In the genomic region with DNA sequence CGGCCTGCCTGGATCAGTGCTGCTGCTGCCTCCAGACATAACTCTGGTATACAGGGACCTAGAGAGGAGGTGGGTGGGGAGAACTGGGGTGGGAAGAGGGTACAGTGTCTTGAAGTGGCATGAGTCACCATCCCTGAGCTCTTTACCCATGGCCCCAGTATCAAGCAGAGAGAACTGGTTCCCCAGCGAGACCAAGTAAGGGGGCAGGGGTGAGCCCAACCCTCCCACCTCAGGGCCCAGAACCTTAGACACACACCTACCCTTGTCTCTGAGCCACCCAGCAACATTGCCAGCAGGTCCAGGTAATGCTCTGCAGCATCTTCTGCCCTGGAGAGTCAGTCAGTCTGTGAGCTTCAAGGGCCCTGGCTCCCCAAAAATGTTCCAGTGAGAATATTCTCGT, we compare ENCODE assay signal across 19 mouse cellular contexts. TPM values are rescaled to one million over a fixed set of nuclear protein-coding genes. Genes with fewer than 3 reads are reported as not detected.
"Had no signal": no experiment of that assay in that cellular context is flagged by ENCODE, and none has a peak within 500 bp of the region (broad histone marks: within the 10 kb centered on the region; RNA-seq: fewer than 3 reads in every experiment).

No protein-coding gene starts in this region.

- H3K27me3 ChIP-seq: heart, embryonic 13.5 days; heart, embryonic 15.5 days; hindbrain, embryonic 13.5 days; hindbrain, embryonic 15.5 days; kidney, embryonic 15.5 days; limb, embryonic 12.5 days; liver, embryonic 13.5 days; liver, embryonic 15.5 days had no signal

- H3K4me3 ChIP-seq: heart, embryonic 13.5 days; heart, embryonic 15.5 days; hindbrain, embryonic 13.5 days; hindbrain, embryonic 15.5 days; kidney, embryonic 15.5 days; left cerebral cortex, adult 2 months; limb, embryonic 10.5 days; limb, embryonic 12.5 days; liver, embryonic 13.5 days; liver, embryonic 15.5 days had no signal

- H3K9me3 ChIP-seq: heart, embryonic 13.5 days; heart, embryonic 15.5 days; hindbrain, embryonic 13.5 days; hindbrain, embryonic 15.5 days; kidney, embryonic 15.5 days; limb, embryonic 10.5 days; limb, embryonic 12.5 days; liver, embryonic 13.5 days; liver, embryonic 15.5 days had no signal

- H3K36me3 ChIP-seq: heart, embryonic 15.5 days; hindbrain, embryonic 15.5 days had no signal

- H3K27ac ChIP-seq: heart, embryonic 13.5 days; heart, embryonic 15.5 days; hindbrain, embryonic 13.5 days; hindbrain, embryonic 15.5 days; hindbrain, postnatal 0 days; kidney, embryonic 15.5 days; kidney, postnatal 0 days; left cerebral cortex, adult 2 months; limb, embryonic 10.5 days; limb, embryonic 12.5 days; liver, embryonic 13.5 days; liver, embryonic 15.5 days had no signal

- H3K9ac ChIP-seq: heart, embryonic 13.5 days; heart, embryonic 15.5 days; hindbrain, embryonic 13.5 days; hindbrain, embryonic 15.5 days; kidney, embryonic 15.5 days; limb, embryonic 12.5 days; liver, embryonic 13.5 days; liver, embryonic 15.5 days had no signal

- ATAC-seq: hindbrain, postnatal 0 days; intestine, embryonic 16.5 days had no signal

- H3K4me2 ChIP-seq: heart, embryonic 11.5 days; heart, embryonic 13.5 days; heart, embryonic 15.5 days; hindbrain, embryonic 13.5 days; hindbrain, embryonic 15.5 days; kidney, embryonic 15.5 days; limb, embryonic 12.5 days; liver, embryonic 13.5 days; liver, embryonic 15.5 days had no signal

- DNase-seq: gastrocnemius, postnatal 36 days; heart, postnatal 36 days; liver had no signal

RNA-seq across cellular contexts. Expression of a gene that starts 35.5 kb away (rescaled TPM):
- polyA plus RNA-seq: gonadal fat pad, adult 2 months; intestine, embryonic 16.5 days; kidney, adult 2 months had no signal
